Mouse (Mus musculus) ES-CJ7 (cell line): ENCODE data around the gene Gne.
A peak's percentile ranks its signal among the peaks of the same experiment; 100 is the strongest.

ENCODE experiments used
- DNase-seq: peaks from one replicate; pipeline ENCODE4 v3.0.0; 2011; ENCODE audit warnings: low read depth, low spot score

Gene Gne

DNA sequence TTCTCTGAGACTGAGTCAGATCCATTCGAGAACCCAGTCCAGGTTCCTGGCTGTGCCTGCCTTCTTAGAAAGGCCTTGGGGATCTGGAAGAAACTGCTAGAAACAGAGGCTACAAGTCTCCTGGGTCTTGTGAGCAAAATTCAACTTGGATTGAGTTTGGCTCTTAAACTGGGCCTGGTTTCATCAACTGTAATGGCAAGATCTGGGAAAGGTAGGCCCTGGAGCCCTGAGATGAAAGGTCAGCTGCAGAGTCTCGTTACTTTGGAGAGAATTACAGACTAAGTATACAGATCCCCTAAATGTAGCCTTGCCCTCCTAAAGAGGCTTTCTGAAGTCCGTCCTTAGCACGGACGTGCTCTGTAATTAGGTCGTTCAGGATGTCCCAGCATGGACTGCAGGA lies 58.4 kb downstream of the Gne start:
- no peak for DNase-seq

DNA sequence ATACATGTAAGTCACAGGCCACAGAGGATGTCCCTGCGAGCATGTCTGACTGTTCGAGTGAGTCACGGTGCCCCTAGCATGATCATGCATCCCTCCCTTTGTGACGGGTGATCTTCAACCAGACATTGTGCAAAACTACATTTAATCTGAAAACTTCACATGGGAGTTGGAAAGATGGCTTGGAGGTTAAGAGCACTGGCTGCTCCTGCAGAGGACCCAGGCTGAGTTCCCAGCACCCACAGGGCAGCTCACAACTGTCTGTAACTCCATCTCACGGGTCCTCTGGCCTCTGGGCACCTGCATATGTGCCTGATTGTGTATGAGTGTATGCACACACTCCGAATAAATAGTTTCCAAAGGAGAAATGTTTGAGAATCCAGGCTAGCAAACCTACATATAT lies 59.7 kb downstream of the Gne start:
- no peak for DNase-seq

DNA sequence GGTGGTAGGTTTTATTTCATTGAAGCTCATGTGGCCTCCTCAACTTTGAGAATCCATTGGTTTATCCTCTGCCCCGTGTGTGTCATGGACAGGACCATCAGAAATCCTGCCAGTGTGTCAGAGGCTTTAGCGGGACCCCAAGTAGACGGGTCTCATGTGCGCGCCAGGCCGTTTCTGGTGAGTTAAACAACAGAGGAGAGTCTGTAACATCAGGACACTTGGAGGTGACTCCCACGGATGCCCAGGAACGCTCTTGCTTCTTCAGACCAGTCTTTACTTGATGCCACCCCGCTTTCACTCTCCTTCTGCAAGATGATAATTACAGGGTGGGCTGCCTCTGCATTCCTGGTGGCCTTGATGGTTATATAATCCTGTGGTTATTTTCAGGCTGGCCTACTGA lies 60.3 kb downstream of the Gne start:
- no peak for DNase-seq

DNA sequence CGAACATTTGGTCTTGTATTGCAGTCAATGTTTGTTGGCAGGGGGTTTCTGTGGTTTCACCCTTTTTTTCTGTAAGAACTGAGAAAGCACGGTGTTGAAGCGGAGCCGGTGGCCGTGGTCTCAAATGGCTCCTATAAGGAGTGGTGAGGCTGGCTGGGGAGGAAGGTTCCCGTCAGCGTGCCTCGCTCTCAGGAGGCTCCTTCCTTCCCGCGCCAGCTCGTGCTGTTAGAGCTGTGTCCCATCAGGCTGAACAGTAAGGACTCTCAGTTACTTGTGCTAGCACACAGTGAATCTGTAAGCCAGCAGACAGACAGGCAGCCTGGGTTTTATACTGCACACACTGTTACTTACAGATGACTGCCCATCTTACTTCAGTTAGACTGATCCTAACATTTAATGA lies 61.2 kb downstream of the Gne start:
- no peak for DNase-seq

DNA sequence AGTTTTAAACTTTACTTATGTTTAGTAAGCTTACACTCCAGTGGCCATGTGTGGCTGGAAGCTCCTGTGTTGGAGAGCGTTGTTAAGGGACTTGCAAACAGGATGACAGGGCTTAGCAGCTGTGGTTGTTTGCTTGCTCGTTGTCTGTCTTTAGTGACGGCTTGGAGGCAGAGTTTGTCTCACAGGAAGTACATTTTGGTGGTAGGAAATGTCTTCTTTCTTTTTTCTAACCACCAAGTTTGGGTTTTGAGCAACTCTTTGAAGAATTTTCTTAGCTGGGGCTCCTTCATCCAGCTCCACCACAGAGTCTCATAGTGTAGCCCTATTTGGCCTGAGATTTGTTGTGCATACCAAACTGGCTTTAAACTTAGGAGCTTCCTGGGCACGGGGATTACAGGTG lies 61.7 kb downstream of the Gne start:
- DNase-seq, result no peak

DNA sequence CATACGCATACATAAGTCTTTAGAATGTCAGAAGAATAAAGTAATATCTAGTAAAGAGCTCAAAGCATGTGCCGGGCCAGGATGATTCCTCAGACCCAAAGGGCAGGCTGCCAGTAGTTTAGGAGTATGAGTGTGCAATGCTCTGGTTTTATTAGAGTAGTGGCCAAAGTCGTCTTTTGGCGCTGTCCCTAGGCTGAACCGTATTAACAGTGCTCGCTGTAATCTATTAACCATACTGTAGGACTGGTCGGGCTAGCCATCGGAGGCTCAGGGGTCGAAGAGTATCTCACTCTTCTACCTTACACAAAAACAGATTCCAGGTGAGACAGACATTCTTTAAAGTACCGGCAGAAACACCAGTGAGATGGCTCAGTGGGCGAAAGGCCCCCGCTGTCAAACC lies 67.2 kb downstream of the Gne start:
- DNase-seq, result no peak

DNA sequence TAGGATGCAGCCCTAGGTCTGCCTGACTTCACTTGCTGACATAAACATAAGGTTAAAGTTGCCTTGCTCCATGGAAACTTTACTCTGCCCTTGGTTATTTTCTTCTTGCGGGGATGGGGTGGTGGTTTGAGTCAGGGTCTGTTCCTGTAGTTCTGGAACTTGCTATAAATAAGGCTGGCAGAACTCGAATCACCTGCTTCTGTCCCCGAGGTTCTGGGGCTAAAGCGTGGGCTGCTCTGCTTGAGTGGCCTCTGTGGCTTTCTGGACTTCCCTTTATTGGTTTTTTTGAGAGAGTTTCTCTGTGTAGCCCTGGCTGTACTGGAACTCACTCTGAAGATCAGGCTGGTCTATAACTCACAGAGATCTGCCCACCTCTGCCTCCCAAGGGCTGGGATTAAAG lies 67.9 kb downstream of the Gne start:
- no peak for DNase-seq

DNA sequence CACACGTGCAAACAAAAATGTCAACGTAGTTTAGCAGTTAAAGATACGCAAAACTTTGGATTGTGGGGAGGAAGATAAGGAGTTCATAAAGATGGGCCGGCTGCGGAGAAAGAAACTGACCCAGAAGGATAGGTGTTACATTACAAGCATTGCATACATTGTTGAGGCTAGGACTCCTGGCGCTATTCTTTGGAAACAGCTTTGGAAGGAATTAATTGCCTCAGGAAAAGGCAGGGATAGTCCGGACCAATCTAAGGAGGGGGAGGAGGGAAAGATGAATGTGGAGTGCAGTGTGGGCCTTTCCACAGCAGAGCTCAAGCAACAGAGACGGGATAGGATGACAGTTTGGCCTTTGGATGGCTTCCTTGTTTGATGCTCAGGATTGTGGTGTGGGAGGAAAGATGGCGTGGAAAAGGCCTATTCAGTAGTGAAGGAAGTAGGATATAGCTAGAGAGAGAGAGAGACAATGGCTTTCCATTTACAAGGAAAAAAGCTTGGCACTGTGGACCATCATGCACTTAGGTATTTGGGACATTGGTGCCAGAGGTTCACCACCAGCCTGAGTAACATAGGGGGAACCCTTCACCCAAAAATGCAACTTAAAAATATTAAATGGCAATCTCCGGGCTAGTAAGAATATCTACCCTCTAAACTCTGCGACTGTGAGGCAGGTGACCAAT lies 70.4 kb downstream of the Gne start:
- DNase-seq, result no peak

DNA sequence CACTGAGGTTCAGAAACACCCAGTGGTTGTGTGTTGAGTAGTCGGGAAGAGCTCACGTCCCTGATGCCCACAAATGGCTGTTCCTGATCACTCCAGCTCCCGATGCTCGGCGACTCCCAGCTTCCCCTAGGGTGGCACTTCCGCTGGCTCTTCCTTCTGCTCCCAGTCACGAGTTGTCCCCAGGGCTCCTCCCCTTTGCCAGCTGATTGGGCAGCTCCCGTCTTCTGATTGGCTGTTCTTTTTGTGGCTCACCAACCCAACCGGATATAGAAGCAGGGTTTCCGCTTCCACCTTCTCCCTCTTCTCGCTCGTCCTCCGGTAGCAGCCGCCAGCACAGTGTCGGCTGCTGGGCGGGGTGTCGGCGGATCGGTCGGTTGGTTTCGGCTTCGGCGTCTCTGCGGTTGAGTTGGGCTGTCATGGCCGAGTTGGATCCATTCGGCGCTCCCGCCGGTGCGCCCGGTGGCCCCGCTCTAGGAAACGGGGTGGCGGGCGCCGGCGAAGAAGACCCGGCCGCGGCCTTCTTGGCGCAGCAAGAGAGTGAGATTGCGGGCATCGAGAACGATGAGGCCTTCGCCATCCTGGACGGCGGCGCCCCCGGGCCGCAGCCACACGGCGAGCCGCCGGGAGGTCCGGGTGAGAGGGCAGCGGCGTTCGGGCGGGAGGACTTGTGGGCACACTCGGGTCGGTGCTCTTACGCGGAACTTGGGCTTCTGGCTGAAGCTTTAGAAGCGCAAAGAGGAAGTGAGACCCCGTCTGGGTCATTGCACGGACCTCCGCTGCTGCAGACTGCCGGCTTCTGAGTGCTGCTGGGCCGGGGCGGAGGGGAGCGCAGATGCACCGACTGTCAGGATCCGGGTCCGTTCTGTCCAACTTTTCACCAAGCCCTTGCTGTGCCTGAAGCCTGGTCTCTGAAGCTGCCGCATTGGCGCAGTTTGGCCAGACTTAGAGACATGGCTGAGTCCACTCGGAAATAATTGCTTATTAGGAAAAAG lies 71.3 kb downstream of the Gne start:
- DNase-seq, result peak; percentile 97

DNA sequence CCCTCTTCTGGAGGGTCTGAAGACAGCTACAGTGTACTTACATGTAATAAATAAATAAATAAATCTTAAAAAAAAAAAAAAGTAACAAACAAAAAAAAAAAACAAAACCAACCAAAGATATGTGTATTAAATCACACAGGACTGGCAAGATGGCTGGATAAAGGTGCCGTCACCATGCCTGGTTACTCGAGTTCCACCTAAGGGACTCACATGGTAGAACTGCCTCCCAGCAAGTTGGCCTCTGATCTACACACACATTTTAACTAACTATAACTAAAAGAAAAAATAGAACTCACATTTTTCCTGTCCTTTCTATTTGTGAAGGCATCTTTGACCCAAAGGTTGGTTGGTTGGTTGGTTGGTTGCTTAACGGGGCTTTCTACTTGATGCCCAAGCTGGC lies 72.2 kb downstream of the Gne start:
- peak; percentile 25 for DNase-seq

DNA sequence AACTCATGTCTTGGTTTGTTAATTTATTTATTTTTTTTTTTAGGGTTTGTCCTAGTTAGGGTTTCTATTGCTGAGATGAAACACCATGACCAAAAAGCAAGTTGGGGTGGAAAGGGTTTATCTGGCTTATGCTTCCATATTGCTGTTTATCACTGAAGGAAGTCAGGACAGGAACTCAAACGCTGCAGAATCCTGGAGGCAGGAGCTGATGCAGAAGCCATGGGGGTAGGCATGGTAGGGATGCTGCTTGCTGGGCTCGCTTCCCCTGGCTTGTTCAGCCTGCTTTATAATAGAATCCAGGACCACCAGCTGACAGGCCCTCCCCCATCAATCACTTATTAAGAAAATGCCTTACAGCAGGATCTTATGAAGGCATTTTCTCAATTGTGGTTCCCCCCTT lies 73.1 kb downstream of the Gne start:
- DNase-seq, result no peak

DNA sequence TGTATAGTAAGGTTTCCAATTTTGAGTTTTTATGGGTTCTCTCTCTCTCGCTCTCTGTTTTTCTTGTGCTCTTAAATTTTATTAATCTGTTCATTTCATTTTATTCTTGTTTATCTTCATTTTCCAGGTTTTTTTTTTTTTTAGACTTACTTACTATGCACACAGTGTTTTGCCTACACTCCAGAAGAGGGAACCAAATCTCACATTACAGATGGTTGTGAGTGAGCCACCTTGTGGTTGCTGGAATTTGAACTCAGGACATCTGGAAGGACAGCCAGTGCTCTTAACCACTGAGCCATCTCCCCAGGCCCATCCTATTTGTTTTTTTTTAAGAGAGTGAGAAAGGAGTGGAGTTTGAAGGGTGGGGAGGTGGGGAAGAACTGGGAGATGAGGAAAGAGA lies 73.8 kb downstream of the Gne start:
- peak; percentile 39 for DNase-seq

DNA sequence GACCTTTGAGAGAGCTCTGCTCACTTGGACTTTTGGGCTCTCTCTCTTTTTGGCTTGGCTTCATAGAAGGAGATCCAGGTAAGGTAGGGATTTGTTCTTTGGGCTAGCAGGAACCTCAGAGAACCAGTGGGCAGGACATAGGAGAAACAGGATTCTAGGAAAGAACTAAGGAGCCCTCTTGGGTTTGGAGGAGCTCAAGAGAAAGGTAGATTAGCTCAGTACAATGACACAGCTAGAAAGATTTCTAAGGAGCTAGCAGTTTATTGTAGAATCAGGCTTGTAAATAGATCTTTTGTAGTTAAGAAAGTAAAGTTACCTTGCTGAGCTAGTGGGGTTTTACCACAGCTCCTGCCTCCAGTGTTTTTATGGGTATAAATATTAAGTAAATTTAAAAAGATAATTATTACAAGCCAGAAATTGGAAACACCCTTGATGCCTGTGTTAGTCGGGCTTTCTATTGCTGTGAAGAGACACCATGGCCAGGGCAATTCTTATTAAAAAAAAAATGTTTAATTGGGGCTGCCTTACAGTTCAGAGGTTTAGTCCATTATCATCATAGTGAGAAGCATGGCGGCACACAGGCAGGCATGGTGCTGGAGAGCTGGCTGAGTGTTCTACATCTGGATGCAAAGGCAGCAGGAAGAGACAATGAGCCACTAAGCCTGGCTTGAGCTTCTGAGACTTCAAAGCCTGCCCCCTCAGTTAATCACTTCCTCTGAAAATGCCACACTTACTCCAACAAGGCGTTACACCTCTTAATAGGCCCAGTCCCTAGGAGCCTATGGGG lies 79.2 kb downstream of the Gne start:
- no peak for DNase-seq

DNA sequence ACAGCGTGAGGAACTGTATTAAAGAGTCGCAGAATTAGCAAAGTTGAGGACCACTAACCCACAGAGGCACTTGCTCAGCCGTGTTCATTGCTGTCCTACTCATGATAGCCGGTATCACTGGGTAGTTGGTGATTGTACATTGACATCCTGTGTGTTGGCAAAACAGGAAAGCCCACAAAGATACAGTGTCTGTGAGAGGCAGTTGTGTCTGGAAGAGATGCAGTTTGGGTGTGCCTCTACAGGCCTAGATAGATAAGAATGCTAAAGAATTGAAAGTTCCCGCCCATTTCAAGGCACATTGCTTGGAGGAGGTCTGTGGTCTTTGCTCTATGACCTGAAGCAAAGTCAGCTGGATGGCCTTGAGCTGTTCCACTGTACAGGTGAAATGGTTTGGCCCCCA lies 79.9 kb downstream of the Gne start, which contains the start of gene Clta:
TSS of gene Clta (plus strand) at position 327 of the 400 bp plus-strand sequence.
- DNase-seq, result no peak

DNA sequence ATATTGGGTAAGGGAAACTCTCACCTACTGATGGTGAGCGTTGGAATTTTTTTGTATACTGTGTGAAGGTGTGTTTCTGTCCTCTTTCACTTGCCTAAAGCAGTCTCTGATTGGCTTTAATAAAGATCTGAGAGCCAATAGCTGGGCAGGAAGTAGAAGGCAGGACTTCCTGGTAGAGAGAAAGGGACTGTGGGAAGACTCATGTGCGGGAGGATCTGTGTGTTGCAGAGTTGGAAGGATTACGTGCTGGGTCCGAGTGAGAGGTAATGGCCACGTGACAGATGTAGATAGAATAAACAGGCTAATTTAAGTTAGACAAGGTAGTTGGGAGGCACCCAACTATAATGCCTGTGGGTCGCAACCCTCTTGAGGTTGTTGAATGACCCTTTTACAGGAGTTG lies 80.4 kb downstream of the Gne start:
- peak; percentile 24 for DNase-seq

DNA sequence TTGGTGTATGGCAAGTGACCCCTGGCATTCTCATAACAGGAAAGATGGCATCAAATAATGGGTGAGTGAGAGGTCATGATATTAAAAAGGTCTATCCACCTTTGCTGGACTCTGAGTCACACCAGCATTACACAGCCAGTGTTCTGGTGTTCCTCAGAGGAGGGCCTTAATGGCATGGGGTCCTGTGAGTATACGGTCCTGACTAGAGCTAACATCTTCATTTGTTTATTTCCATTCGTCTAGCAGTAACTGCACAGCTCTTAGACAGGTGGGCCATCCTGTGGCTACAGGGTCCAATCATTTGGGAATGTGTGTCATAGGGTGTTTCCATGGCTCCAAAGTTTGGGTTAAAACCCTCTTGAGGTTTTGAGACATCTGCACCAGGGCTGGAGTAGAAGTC lies 89.6 kb downstream of the Gne start:
- no peak for DNase-seq

DNA sequence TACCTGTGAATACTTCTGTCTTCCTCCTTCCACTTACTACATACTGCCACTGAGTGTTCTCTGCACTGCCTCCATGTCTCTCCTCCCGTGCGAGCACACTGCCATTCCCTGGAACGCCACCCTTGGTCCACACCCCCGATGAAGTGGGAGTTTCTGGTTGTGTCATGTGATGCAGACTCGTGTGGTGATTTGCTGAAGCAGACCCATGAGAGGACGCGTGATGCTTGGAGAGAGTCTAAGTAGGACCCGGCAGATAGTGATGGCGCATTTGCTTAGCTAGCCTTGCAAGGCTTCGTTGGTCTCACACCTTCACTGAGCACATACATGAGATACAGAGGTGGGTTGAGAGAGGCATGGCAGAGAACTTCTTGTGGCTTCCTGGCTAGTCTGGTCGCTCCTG lies 90.9 kb downstream of the Gne start:
- peak; percentile 28 for DNase-seq

DNA sequence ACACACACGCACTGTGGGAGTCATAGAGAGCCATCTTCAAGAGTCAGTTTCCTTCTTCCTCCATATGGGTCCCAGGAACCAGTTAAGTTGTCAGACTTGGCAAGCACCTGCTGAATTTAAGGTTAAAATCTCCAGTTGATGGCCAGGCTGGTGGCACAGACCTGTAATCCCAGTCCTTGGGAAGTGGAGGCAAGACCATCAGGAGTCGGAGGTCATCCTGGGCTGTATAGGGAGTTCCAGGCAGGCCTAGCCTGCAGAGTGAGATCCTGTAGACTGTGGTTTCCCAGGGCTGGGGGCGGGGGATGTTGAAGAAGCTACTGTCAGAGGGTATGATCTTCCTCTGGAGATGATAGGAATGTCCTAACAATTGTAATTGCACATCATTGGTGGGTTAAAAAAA lies 95.0 kb downstream of the Gne start:
- DNase-seq, result no peak

DNA sequence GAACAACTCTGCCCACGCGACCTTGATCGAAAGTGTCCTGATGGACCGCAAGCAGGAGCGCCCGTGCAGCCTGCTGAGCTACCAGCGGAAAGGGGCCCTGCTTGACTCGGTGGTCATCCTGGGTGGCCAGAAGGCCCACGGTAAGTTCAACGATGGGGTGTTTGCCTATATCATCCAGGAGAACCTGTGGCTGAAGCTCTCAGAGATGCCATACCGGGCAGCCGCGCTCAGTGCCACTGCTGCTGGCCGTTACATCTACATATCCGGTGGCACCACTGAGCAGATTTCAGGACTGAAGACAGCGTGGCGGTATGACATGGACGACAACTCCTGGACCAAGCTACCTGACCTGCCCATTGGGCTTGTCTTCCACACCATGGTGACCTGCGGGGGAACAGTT lies 99.7 kb downstream of the Gne start:
- no peak for DNase-seq
